Mouse (Mus musculus) kidney, postnatal 0 days (tissue): ENCODE data around the gene Pld5. TPM values are rescaled to one million over a fixed set of nuclear protein-coding genes. Genes with fewer than 3 reads are reported as not detected.

Source experiments
- ATAC-seq: fragments of 200-750 bp; cut with Nextera tagmentation; replicated peaks from 2 replicates; pipeline ENCODE4 v1.8.0; 2017; ENCODE audit warnings: low read depth, moderate number of reproducible peaks, moderate TSS enrichment, moderate library complexity; ENCODE audit not compliant: low FRiP score
- DNase-seq: peaks from one replicate; pipeline ENCODE4 v3.0.0-alpha.2; 2016; ENCODE audit warnings: low spot score
- H3K27ac ChIP-seq: fragments of 300-500 bp; sonication (generic); 2 replicates; pipeline ENCODE4 v1.5.1; 2014; ENCODE audit warnings: mild to moderate bottlenecking
- H3K27me3 ChIP-seq: fragments of 300-500 bp; sonication (generic); 2 replicates; pipeline ENCODE4 v1.6.1; 2014; ENCODE audit warnings: low read length, mixed read lengths; ENCODE audit not compliant: insufficient read depth
- H3K36me3 ChIP-seq: fragments of 300-500 bp; sonication (generic); 2 replicates; pipeline ENCODE4 v1.6.1; 2014; ENCODE audit warnings: low read length, mixed read lengths; ENCODE audit not compliant: insufficient read depth
- H3K4me1 ChIP-seq: fragments of 300-500 bp; sonication (generic); replicated peaks from 2 replicates; pipeline ENCODE4 v1.6.1; 2014; ENCODE audit warnings: antibody characterized with exemption, low read length, mixed read lengths; ENCODE audit not compliant: insufficient read depth
- H3K4me2 ChIP-seq: fragments of 300-500 bp; sonication (generic); 2 replicates; pipeline ENCODE4 v1.6.1; 2014; ENCODE audit warnings: mild to moderate bottlenecking, low read length, moderate library complexity, mixed read lengths
- H3K4me3 ChIP-seq: fragments of 300-500 bp; sonication (generic); replicated peaks from 2 replicates; pipeline ENCODE4 v1.5.1; 2014; ENCODE audit warnings: low read depth, low read length
- H3K9ac ChIP-seq: fragments of 300-500 bp; sonication (generic); 2 replicates; pipeline ENCODE4 v1.6.1; 2014; ENCODE audit warnings: low read depth, low read length
- H3K9me3 ChIP-seq: fragments of 300-500 bp; sonication (generic); replicated peaks from 2 replicates; pipeline ENCODE4 v1.6.1; 2016; ENCODE audit warnings: low read length, inconsistent platforms, mixed read lengths
- CTCF ChIP-seq: IDR thresholded peaks from 2 replicates; pipeline ENCODE4 v1.5.1; 2016; ENCODE audit warnings: antibody characterized with exemption, low read depth, mild to moderate bottlenecking, moderate library complexity
- WGBS: fragments of 180-500 bp; shearing (Covaris S2); extraction: QIAGEN DNeasy Blood & Tissue Kit; methylation state at CpG from one replicate; pipeline ENCODE4 v1.1.7; 2014; 5-methylcytosine and 5-hydroxymethylcytosine counted together
- polyA plus RNA-seq: library from polyadenylated mRNA; unstranded; fragments of >200 nt; fragmentation: Nextera tagmentation; extraction: Ambion mirVana; gene quantifications from 2 replicates; pipeline ENCODE4 v1.2.1, GENCODE M21; 2015

Pld5 gene
- polyA plus RNA-seq, 1 experiment from 2014 or later, result 0.51 TPM

DNA sequence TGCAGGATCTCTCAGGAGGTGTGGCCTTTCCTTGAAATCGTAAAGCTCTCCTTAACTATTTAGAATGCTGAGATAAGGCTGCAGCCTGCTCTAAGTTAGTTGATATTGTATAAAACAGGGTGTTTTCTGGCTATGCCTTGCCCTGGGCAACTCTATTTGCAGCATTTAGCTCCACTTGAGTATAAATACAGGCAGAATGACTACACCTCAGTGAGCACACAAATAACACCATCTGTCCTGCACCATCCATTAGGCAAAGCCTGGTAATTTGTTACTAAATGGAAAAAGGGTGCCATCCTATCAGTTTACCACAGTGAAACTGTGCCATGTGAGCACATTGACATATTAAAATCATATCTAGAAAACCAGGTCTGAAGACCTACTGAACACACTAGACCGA, 149.3 kb downstream of the Pld5 start:
- 75% methylated on average over 2 of the region's 2 CpGs for WGBS
- ATAC-seq, result no peak

DNA sequence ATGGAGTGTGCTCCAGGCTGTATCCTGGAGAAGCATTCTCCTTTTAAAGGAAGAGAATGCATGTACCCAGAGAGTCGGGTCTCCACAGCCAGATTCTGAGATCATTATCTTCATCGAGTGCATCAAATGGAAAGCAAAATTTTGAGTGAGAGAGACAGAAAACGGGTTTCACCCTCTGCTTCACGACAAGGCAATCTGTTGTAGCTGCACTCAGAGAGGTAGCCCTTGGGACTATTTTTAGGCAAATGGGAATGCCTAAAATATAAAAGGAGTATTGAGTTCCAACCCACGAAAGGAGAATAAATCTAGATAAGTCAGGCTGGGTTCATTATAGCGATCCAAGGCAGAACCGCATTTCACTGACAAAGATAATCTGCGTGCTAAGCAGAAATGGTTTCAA, 150.7 kb downstream of the Pld5 start:
- H3K36me3 ChIP-seq, result no peaks in the 10 kb centered on the region
- DNase-seq, result no peak
- no peaks in the 10 kb centered on the region for H3K27me3 ChIP-seq
- H3K9ac ChIP-seq, result no peak overlapping the region
- no peak for ATAC-seq
- no peak for TF ChIP-seq CTCF
- H3K27ac ChIP-seq, result no peak overlapping the region
- 63% methylated on average over 8 of the region's 8 CpGs for WGBS
- H3K4me1 ChIP-seq, result no peaks in the 10 kb centered on the region
- no peak overlapping the region for H3K4me2 ChIP-seq
- no peak overlapping the region for H3K4me3 ChIP-seq
- no peaks in the 10 kb centered on the region for H3K9me3 ChIP-seq

More for the DNA sequence above, 149.3 kb downstream of the Pld5 start:
- no peaks in the 10 kb centered on the region for H3K27me3 ChIP-seq
- H3K9me3 ChIP-seq, result no peaks in the 10 kb centered on the region
- no peaks in the 10 kb centered on the region for H3K36me3 ChIP-seq
- H3K27ac ChIP-seq, result no peak overlapping the region
- no peak for DNase-seq
- no peak overlapping the region for H3K9ac ChIP-seq
- TF ChIP-seq CTCF, result no peak
- H3K4me3 ChIP-seq, result no peak overlapping the region
- no peaks in the 10 kb centered on the region for H3K4me1 ChIP-seq
- H3K4me2 ChIP-seq, result no peak overlapping the region

DNA sequence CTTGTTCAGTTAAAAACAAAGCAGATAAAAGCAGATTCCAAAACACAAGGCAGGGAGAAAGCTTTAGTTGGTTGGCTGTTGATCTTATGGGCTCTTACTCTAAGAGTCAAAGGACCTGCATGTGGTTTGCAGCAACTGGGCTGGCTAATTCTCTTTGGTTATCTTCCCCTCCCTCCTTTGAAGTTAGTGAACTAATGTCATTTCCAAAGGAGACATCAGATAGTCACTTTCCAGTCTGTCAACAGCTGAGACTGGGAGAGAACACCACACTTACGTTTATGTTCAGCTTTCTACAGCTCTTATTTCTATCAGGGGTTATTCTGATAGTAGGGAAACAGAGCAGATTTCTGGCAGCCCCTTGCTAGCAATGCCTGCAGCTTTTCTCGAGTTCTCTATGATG, 151.3 kb downstream of the Pld5 start:
- Histone ChIP-seq H3K4me3 (no peak overlapping the region), H3K9me3 (no peaks in the 10 kb centered on the region), H3K36me3 (no peaks in the 10 kb centered on the region), H3K27me3 (no peaks in the 10 kb centered on the region), H3K9ac (no peak overlapping the region), H3K4me1 (no peaks in the 10 kb centered on the region), H3K27ac (no peak overlapping the region), H3K4me2 (no peak overlapping the region)
- no peak for TF ChIP-seq CTCF
- ATAC-seq, result no peak
- 35% methylated on average over 2 of the region's 2 CpGs for WGBS
- no peak for DNase-seq

GRCm38 (mm10) chr1:176115604-176116003, 159.5 kb downstream of the Pld5 start:
- H3K36me3 ChIP-seq, result no peaks in the 10 kb centered on the region
- ATAC-seq (no peak), DNase-seq (no peak)
- no peaks in the 10 kb centered on the region for H3K27me3 ChIP-seq
- H3K4me2 ChIP-seq, result no peak overlapping the region
- TF ChIP-seq CTCF, result no peak
- H3K9ac ChIP-seq, result no peak overlapping the region
- no peak overlapping the region for H3K4me3 ChIP-seq
- H3K27ac ChIP-seq, result no peak overlapping the region
- 92% methylated on average over 4 of the region's 4 CpGs for WGBS
- no peaks in the 10 kb centered on the region for H3K4me1 ChIP-seq
- H3K9me3 ChIP-seq, result no peaks in the 10 kb centered on the region

- Histone ChIP-seq H3K4me2 (no peak overlapping the region), H3K27ac (no peak overlapping the region), H3K9ac (no peak overlapping the region), H3K36me3 (no peaks in the 10 kb centered on the region), H3K27me3 (no peaks in the 10 kb centered on the region), H3K4me1 (peaks cover 4% of the 10 kb centered on the region), H3K9me3 (no peaks in the 10 kb centered on the region), H3K4me3 (no peak overlapping the region)
- peak; percentile 21 for DNase-seq
- TF ChIP-seq CTCF, result no peak
- ATAC-seq, result no peak
- 22% methylated on average over 7 of the region's 7 CpGs for WGBS
These were observed 176.3 kb downstream of the Pld5 start for GRCm38 (mm10) chr1:176098685-176099320.

- Histone ChIP-seq H3K4me3 (no peak overlapping the region), H3K27me3 (no peaks in the 10 kb centered on the region), H3K27ac (no peak overlapping the region), H3K4me1 (no peaks in the 10 kb centered on the region), H3K36me3 (no peaks in the 10 kb centered on the region), H3K9me3 (no peaks in the 10 kb centered on the region), H3K9ac (no peak overlapping the region), H3K4me2 (no peak overlapping the region)
- DNase-seq (peak; percentile 12), ATAC-seq (no peak)
- WGBS, result 72% methylated on average over 2 of the region's 2 CpGs
- TF ChIP-seq CTCF, result no peak
These were observed 183.0 kb downstream of the Pld5 start for GRCm38 (mm10) chr1:176092119-176092518.

GRCm38 (mm10) chr1:176089382-176089781, 185.7 kb downstream of the Pld5 start:
- Histone ChIP-seq H3K4me3 (no peak overlapping the region), H3K4me1 (no peaks in the 10 kb centered on the region), H3K9me3 (no peaks in the 10 kb centered on the region), H3K9ac (no peak overlapping the region), H3K27me3 (no peaks in the 10 kb centered on the region), H3K36me3 (no peaks in the 10 kb centered on the region), H3K4me2 (no peak overlapping the region), H3K27ac (no peak overlapping the region)
- WGBS, result 80% methylated on average over 3 of the region's 3 CpGs
- no peak for TF ChIP-seq CTCF
- DNase-seq, result no peak
- no peak for ATAC-seq
